Mouse (Mus musculus): ENCODE results near the gene Strn3. TPM values are rescaled to one million over a fixed set of nuclear protein-coding genes. Genes with fewer than 3 reads are reported as not detected.

The Strn3 gene
- polyA plus RNA-seq, 1 experiment from 2014 or later: 60.7 TPM

DNA sequence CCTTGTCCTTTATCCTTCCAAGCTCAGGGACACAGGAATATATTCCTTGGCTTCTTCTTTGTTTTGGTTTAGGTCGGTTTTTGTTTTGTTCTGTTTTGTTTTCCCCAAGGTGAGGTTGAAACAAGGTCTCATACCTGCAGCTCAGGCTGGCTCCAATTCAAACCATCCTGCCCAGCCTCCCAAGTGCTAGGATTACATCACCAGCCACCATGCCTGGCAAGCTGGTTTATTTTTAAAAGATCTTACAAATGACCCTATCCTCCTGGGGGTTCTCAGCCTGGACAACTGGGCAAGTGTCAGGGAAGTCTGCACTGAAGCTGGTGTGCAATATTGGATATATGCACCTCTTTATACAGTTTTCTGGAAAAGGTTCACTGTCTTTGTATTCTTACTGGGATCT lies 21.0 kb upstream of the Strn3 start:
- Histone ChIP-seq H3K27me3 (ENCODE audit: control insufficient read depth, insufficient read depth, low read length) (no peaks in the 10 kb centered on the region), H3K4me3 (ENCODE audit: low read depth, low read length) (no peak overlapping the region), H3K9me3 (ENCODE audit: control insufficient read depth, low read length) (no peaks in the 10 kb centered on the region), H3K4me1 (replicated peaks; ENCODE audit: control insufficient read depth, insufficient read depth, low read length) (no peaks in the 10 kb centered on the region), H3K27ac (ENCODE audit: low read depth, low read length) (no peak overlapping the region), H3K9ac (ENCODE audit: low read depth, low read length) (no peak overlapping the region), H3K36me3 (ENCODE audit: control insufficient read depth, insufficient read depth, low read length) (no peaks in the 10 kb centered on the region), H3K4me2 (replicated peaks; ENCODE audit: low read depth, low read length) (no peak overlapping the region)
- DNase-seq (ENCODE audit: low spot score) (no peak), ATAC-seq (ENCODE audit: low FRiP score) (no peak)
- WGBS: 72% methylated on average over 1 of the region's 1 CpGs

DNA sequence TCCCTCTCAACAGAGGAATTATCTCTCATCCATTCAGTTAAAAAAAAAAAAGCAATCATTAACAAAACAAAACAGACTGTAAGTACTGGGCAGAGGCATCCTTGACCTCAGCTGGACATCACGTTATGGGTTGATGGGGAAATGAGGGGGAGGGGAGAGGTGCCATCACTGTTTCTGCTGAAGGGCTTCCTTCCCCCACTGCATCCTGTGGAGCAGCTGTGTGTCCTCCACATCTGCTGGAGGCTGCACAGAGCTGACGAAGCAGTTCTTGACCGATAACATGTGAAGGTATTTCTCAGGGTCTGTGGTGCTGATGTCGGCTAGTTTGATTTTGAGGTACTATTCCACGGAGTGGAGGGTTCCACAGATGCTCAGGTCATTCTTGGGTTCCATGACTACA lies 18.5 kb upstream of the Strn3 start:
- H3K9me3 ChIP-seq (ENCODE audit: control insufficient read depth, low read length): no peaks in the 10 kb centered on the region
- H3K27ac ChIP-seq (ENCODE audit: low read depth, low read length): no peak overlapping the region
- H3K27me3 ChIP-seq (ENCODE audit: control insufficient read depth, insufficient read depth, low read length): no peaks in the 10 kb centered on the region
- ATAC-seq (ENCODE audit: low FRiP score): no peak
- H3K4me2 ChIP-seq (replicated peaks; ENCODE audit: low read depth, low read length): no peak overlapping the region
- no peak overlapping the region for H3K4me3 ChIP-seq (ENCODE audit: low read depth, low read length)
- no peak overlapping the region for H3K9ac ChIP-seq (ENCODE audit: low read depth, low read length)
- WGBS: 71% methylated on average over 5 of the region's 5 CpGs
- no peaks in the 10 kb centered on the region for H3K4me1 ChIP-seq (replicated peaks; ENCODE audit: control insufficient read depth, insufficient read depth, low read length)
- no peaks in the 10 kb centered on the region for H3K36me3 ChIP-seq (ENCODE audit: control insufficient read depth, insufficient read depth, low read length)
- DNase-seq (ENCODE audit: low spot score): no peak

GRCm38 (mm10) chr12:51709741-51710140 lies 18.0 kb upstream of the Strn3 start:
- H3K9ac ChIP-seq (ENCODE audit: low read depth, low read length): no peak overlapping the region
- DNase-seq (ENCODE audit: low spot score) (no peak), ATAC-seq (ENCODE audit: low FRiP score) (no peak)
- H3K4me1 ChIP-seq (replicated peaks; ENCODE audit: control insufficient read depth, insufficient read depth, low read length): no peaks in the 10 kb centered on the region
- no peaks in the 10 kb centered on the region for H3K36me3 ChIP-seq (ENCODE audit: control insufficient read depth, insufficient read depth, low read length)
- H3K9me3 ChIP-seq (ENCODE audit: control insufficient read depth, low read length): no peaks in the 10 kb centered on the region
- H3K27ac ChIP-seq (ENCODE audit: low read depth, low read length): no peak overlapping the region
- 79% methylated on average over 3 of the region's 3 CpGs for WGBS
- no peak overlapping the region for H3K4me2 ChIP-seq (replicated peaks; ENCODE audit: low read depth, low read length)
- no peaks in the 10 kb centered on the region for H3K27me3 ChIP-seq (ENCODE audit: control insufficient read depth, insufficient read depth, low read length)
- H3K4me3 ChIP-seq (ENCODE audit: low read depth, low read length): no peak overlapping the region

DNA sequence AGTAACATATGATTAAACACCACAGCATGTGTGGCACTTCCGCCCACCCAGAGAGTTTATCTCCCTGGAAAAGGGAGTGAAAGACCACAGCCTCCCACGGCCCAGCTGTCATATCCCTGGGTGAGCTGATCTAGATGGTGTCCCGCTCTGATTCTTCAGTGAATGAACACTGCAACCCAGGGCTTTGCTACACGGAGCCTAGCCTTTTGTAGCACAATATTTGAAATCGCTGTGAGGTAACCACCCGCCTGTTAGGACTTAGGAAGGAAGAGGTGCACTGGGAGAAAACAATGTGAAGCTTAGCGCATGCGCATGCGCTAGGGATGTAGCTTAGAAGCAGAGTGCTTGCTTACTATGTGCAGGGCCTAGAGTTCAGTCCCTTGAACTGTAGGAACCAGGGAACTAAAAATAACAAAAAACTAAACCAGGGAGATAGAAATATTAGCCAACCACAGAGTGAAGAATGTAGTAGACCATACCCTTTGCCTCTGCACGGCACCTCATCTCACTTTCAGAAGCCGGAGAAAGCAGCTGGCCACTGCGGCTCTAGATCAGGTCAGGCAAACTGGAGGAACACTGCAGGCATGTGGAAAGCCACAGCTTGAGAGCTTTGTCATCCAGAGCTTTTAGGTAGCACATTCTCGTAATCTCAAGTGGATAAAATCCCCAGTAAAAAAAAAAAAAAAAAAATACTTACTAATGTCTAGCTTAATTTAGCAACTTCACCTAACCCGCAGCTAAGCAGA lies 17.4 kb upstream of the Strn3 start:
- no peaks in the 10 kb centered on the region for H3K9me3 ChIP-seq (ENCODE audit: control insufficient read depth, low read length)
- WGBS: 70% methylated on average over 14 of the region's 14 CpGs
- H3K9ac ChIP-seq (ENCODE audit: low read depth, low read length): no peak overlapping the region
- DNase-seq (ENCODE audit: low spot score) (no peak), ATAC-seq (ENCODE audit: low FRiP score) (no peak)
- H3K27me3 ChIP-seq (ENCODE audit: control insufficient read depth, insufficient read depth, low read length): no peaks in the 10 kb centered on the region
- H3K4me1 ChIP-seq (replicated peaks; ENCODE audit: control insufficient read depth, insufficient read depth, low read length): no peaks in the 10 kb centered on the region
- no peak overlapping the region for H3K4me2 ChIP-seq (replicated peaks; ENCODE audit: low read depth, low read length)
- H3K4me3 ChIP-seq (ENCODE audit: low read depth, low read length): no peak overlapping the region
- H3K27ac ChIP-seq (ENCODE audit: low read depth, low read length): no peak overlapping the region
- no peaks in the 10 kb centered on the region for H3K36me3 ChIP-seq (ENCODE audit: control insufficient read depth, insufficient read depth, low read length)

GRCm38 (mm10) chr12:51706673-51707235 lies 15.1 kb upstream of the Strn3 start:
- Histone ChIP-seq H3K4me1 (replicated peaks; ENCODE audit: control insufficient read depth, insufficient read depth, low read length) (peaks cover 3% of the 10 kb centered on the region; the same call in 1 of the 2 replicates), H3K36me3 (ENCODE audit: control insufficient read depth, insufficient read depth, low read length) (no peaks in the 10 kb centered on the region), H3K27ac (ENCODE audit: low read depth, low read length) (no peak overlapping the region), H3K27me3 (ENCODE audit: control insufficient read depth, insufficient read depth, low read length) (no peaks in the 10 kb centered on the region), H3K9ac (ENCODE audit: low read depth, low read length) (no peak overlapping the region), H3K9me3 (ENCODE audit: control insufficient read depth, low read length) (no peaks in the 10 kb centered on the region), H3K4me3 (ENCODE audit: low read depth, low read length) (no peak overlapping the region), H3K4me2 (replicated peaks; ENCODE audit: low read depth, low read length) (no peak overlapping the region)
- no peak for DNase-seq (ENCODE audit: low spot score)
- no peak for ATAC-seq (ENCODE audit: low FRiP score)
- 84% methylated on average over 5 of the region's 5 CpGs for WGBS

DNA sequence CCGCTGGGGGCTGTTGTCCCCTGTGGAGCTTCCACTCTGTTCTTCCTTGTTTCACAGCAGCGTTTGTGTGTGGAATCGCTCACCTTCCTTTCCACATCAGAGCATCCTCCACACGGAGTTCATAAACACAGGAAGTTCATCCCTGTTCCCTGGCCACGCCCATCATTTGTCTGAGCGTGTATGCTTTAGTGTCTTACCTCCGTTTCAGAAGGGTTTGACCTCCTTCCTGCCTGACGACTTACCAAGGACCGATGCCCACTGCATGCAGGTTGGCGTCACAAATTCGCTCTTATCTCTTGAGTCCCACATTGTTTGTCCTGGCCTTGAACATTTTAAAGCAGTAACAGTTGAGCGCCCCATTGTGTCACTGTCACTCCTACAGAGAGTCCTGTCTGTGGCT lies 14.1 kb upstream of the Strn3 start:
- H3K27ac ChIP-seq (ENCODE audit: low read depth, low read length): no peak overlapping the region
- H3K36me3 ChIP-seq (ENCODE audit: control insufficient read depth, insufficient read depth, low read length): no peaks in the 10 kb centered on the region
- peaks cover 3% of the 10 kb centered on the region; the same call in 1 of the 2 replicates for H3K4me1 ChIP-seq (replicated peaks; ENCODE audit: control insufficient read depth, insufficient read depth, low read length)
- ATAC-seq (ENCODE audit: low FRiP score) (no peak), DNase-seq (ENCODE audit: low spot score) (no peak)
- no peaks in the 10 kb centered on the region for H3K9me3 ChIP-seq (ENCODE audit: control insufficient read depth, low read length)
- no peak overlapping the region for H3K4me3 ChIP-seq (ENCODE audit: low read depth, low read length)
- no peak overlapping the region for H3K4me2 ChIP-seq (replicated peaks; ENCODE audit: low read depth, low read length)
- 82% methylated on average over 12 of the region's 12 CpGs for WGBS
- no peaks in the 10 kb centered on the region for H3K27me3 ChIP-seq (ENCODE audit: control insufficient read depth, insufficient read depth, low read length)
- no peak overlapping the region for H3K9ac ChIP-seq (ENCODE audit: low read depth, low read length)

- WGBS: 71% methylated on average over 7 of the region's 7 CpGs
- no peak overlapping the region for H3K27ac ChIP-seq (ENCODE audit: low read depth, low read length)
- no peak overlapping the region for H3K4me3 ChIP-seq (ENCODE audit: low read depth, low read length)
- DNase-seq (ENCODE audit: low spot score) (no peak), ATAC-seq (ENCODE audit: low FRiP score) (no peak)
- H3K36me3 ChIP-seq (ENCODE audit: control insufficient read depth, insufficient read depth, low read length): no peaks in the 10 kb centered on the region
- no peak overlapping the region for H3K4me2 ChIP-seq (replicated peaks; ENCODE audit: low read depth, low read length)
- no peaks in the 10 kb centered on the region for H3K9me3 ChIP-seq (ENCODE audit: control insufficient read depth, low read length)
- H3K4me1 ChIP-seq (replicated peaks; ENCODE audit: control insufficient read depth, insufficient read depth, low read length): peaks cover 3% of the 10 kb centered on the region; the same call in 1 of the 2 replicates
- H3K9ac ChIP-seq (ENCODE audit: low read depth, low read length): no peak overlapping the region
- no peaks in the 10 kb centered on the region for H3K27me3 ChIP-seq (ENCODE audit: control insufficient read depth, insufficient read depth, low read length)
Observed at GRCm38 (mm10) chr12:51704572-51704971, 12.9 kb upstream of the Strn3 start.

DNA sequence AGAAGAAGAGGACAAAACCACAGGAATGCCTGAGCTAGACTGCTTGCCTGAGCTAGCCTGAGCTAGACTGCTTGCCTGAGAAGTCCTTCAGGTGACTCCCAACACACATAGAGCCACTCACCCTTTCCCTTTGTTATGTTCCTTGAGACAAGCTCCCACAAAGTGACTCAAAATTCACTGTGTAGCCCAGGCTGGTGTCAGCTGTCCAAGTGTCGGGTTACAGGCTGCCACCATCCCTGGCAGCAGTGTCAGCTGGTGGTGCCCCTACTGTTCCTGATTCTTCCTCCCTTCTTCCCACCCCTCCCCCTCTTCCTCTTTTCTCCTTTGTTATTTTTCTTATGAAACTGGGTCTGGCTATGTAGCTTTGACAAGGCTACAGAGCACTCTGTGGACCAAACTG lies 12.2 kb upstream of the Strn3 start:
- no peaks in the 10 kb centered on the region for H3K36me3 ChIP-seq (ENCODE audit: control insufficient read depth, insufficient read depth, low read length)
- ATAC-seq (ENCODE audit: low FRiP score) (peak; percentile 51; the same call in 1 of the 2 replicates), DNase-seq (ENCODE audit: low spot score) (peak; percentile 26)
- H3K4me1 ChIP-seq (replicated peaks; ENCODE audit: control insufficient read depth, insufficient read depth, low read length): peaks cover 3% of the 10 kb centered on the region; the same call in 1 of the 2 replicates
- WGBS: 6% methylated on average over 1 of the region's 1 CpGs
- H3K9me3 ChIP-seq (ENCODE audit: control insufficient read depth, low read length): no peaks in the 10 kb centered on the region
- no peak overlapping the region for H3K9ac ChIP-seq (ENCODE audit: low read depth, low read length)
- H3K4me2 ChIP-seq (replicated peaks; ENCODE audit: low read depth, low read length): no peak overlapping the region
- no peak overlapping the region for H3K4me3 ChIP-seq (ENCODE audit: low read depth, low read length)
- H3K27me3 ChIP-seq (ENCODE audit: control insufficient read depth, insufficient read depth, low read length): no peaks in the 10 kb centered on the region
- no peak overlapping the region for H3K27ac ChIP-seq (ENCODE audit: low read depth, low read length)

DNA sequence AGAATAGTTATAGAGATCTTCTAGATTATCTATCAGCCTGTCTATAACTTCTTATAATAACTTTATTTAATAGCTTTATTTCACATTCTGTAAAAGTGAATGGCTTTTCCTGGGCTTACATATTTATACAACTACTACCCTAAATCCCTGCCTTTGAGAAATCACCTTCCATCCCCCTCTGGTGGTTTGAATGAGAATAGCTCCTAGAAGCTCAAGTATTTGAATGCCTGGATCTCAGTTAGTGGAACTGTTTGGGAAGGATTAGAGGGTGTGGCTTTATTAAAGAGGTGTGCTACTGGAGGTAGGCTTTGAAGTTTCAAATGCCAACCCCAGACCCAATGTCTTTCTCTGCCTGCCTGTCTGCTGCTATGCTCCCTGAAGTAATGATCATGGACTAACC lies 10.0 kb upstream of the Strn3 start:
- DNase-seq (ENCODE audit: low spot score) (no peak), ATAC-seq (ENCODE audit: low FRiP score) (no peak)
- Histone ChIP-seq H3K27me3 (ENCODE audit: control insufficient read depth, insufficient read depth, low read length) (no peaks in the 10 kb centered on the region), H3K4me1 (replicated peaks; ENCODE audit: control insufficient read depth, insufficient read depth, low read length) (peaks cover 3% of the 10 kb centered on the region; the same call in 1 of the 2 replicates), H3K9me3 (ENCODE audit: control insufficient read depth, low read length) (no peaks in the 10 kb centered on the region), H3K4me2 (replicated peaks; ENCODE audit: low read depth, low read length) (no peak overlapping the region), H3K36me3 (ENCODE audit: control insufficient read depth, insufficient read depth, low read length) (no peaks in the 10 kb centered on the region), H3K27ac (ENCODE audit: low read depth, low read length) (no peak overlapping the region), H3K4me3 (ENCODE audit: low read depth, low read length) (no peak overlapping the region), H3K9ac (ENCODE audit: low read depth, low read length) (no peak overlapping the region)

Data from hindbrain, embryonic 11.5 days (tissue).